Mouse (Mus musculus) granulocyte monocyte progenitor cell, adult 5-6 weeks (primary cell): ENCODE results near the gene Atp8b4. TPM values are rescaled to one million over a fixed set of nuclear protein-coding genes. Genes with fewer than 3 reads are reported as not detected.

Experiments
- ATAC-seq: replicated peaks from 2 replicates; pipeline ENCODE4 v1.8.0; 2016; ENCODE audit warnings: mild to moderate bottlenecking, moderate TSS enrichment, inconsistent platforms; ENCODE audit not compliant: poor library complexity, severe bottlenecking
- total RNA-seq, 2 experiments: library from RNA; stranded (forward) in 1 of 2; stranded (reverse) in 1 of 2; fragments of 200-712, 200-1000 nt in 1 of 2; fragments of >200 nt in 1 of 2; fragmentation: Nextera tagmentation in 1 of 2; gene quantifications; 2 replicates each; pipeline ENCODE4 v1.2.3; 2014 to 2017

The Atp8b4 gene
- total RNA-seq, 2 experiments from 2014 or later: 230 to 411 TPM

DNA sequence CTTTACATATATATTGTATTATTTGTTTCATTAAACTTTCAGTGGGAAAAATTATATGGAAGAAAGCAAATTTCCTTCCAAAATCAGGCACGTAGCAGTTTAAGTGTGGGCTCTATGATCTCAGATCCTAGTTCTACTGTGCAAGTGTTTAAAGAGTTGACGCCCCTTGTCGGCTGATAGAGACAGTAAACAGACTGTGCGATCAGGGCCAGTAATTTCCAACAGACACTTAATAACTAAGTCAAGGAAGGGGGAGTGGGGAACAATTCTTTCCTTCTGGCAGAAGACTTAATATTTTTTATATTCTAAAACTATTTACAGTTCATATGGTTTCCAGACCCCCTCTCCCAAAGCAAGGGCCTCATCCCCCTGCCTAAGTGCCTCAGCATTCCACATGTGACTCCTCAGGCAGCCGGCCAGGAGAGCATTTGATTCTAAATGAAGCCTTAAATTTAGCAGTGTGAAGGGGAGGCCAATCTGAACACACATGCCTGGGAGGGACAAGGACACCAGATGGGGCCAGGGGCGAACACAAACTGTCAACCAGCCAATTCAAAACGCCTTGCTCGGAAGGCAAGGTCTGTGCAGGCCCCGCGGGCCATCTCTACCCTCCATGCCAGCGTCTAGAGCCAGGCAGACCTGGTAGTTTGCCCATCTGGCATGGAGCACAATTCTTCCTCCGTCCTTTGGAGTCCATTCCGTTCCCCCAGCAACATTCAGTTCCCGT is 50.1 kb downstream of the Atp8b4 start:
- peak; percentile 73 for ATAC-seq

DNA sequence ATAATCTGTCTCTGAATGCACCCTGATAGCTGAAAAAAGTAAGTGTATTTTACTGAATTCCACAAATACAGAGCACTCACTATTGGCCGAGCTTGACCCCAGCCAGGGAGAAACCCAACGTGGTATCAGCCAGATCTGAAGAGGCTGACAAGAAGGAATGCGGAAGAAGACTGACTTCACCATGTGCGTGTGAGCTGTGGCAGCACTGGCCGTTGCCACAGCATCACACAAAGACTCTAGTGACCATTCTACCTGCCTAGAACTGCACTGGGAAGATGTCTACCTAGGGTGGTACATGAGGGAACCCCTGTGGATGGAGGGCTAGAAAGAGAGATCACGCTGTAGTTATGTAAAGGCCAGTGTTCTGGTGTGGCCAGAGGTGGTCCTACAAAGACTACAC is 55.4 kb downstream of the Atp8b4 start:
- no peak for ATAC-seq

DNA sequence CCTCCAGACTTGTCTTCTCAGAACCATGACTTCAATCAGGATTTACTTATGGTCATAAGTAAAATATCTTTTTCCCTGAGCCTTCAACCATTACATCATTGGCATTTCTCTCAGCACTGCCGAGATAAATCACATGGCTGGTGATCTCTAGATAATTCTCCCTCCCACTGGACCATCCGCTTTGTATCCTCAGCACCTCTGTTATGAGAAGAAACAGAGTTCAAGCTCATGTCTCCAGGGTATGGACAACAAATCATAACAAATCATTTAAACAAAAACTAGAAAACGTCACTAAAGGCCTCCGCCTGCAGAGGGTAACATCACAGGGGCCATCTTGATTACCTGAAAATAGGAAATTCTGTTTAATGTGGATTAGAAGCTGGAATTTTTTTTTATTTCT is 58.9 kb downstream of the Atp8b4 start:
- no peak for ATAC-seq

DNA sequence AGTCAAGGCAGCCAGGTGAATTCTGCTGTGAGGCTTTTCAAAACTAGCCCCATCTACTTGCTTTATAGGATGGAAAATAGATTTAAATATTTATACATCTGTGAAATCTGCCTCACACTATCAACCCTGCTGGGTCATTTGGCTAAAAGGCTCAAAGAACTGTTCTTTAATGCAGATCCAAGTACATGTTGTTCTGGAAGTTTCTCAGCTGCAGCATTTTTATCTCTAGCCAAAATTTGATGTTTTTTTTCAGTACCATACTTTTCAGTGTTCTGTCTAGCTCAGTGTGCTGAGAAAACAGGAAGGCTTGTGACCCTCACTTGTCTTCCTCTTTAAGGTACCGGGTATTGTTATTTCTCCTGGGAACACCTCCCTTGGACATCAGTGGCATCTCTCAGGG is 65.8 kb downstream of the Atp8b4 start:
- ATAC-seq: no peak

DNA sequence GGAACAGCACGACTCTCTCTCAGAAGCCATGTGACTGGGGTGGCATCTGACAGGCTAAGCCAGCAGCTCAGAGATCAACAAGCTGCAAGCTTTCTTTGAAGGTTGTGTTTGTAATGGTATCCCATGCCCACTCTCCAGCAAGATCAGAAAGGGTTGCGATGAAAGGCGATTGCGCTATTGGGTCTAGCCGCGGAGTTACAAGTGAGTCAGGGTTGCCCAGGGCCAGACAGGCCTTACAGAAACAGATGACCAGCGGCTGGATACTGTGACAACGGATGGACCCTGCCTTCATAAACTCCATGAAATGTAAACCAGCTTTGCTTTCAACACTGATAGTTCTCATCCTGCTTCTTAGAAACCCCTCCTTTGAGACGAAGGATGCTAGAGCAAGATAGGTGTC is 66.2 kb downstream of the Atp8b4 start:
- ATAC-seq: no peak

DNA sequence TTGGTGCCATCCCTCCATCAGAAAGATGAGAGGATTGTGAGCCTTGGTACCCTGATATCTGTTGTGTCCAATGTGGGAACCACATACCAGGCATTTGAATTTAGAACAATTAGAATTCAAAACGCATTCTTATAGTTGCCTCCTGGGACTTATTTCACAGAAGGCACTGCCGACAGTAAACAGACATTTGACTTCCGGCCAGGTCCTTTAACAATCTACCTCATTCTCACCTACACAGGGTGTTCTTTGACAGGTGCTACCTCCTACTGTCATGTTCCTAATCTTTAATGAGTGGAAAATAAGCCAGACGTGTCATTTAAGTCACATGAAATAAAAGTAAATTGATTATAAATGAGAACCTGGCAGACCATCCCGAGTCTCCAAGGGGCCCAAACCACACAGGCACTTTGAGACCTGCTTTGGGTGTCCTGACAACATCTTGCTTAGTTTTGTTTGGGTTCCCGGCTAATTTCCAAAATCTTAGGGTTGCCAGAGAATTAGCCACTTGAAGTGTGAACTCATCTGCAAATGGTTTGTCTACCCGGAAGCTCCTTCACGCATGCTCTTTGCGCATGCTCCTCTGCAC is 67.9 kb downstream of the Atp8b4 start:
- no peak for ATAC-seq

DNA sequence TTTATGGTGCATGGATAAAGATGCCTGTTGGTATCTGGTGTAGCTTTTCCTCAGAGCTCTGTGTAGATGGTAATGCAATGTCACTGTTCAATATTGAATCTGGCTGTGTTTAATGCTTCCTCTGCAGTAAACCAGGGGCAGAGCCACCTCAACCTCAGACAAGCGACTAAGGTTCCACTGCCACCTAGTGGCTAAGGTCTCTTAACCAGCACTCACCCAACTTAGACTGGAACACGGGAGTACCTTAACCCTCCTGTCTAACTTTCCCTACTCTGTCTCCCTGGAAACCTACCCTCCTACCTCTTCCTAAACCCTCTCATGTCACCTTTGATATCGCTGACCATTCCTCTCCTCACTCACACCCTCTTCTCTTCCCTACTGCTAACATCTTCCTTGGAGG is 71.2 kb downstream of the Atp8b4 start:
- ATAC-seq: peak; percentile 50

DNA sequence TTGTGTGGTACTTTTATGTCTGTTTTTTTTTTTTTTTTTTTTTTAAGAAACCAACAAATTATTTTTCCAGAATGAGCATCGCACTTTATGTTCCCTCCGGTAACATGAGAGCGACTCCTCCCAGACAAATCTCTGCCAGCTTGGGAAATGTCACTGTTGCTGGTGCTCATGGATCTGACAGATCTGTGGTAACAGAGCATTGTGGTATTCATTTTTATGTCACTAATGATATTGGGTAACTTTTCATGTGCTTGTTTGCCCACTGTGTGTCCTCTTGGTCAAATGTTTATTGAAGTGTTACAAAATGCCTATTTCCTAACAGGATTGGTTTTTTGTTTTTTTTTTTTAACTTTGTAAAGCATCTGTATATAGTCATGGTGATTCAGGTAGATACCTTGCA is 75.3 kb downstream of the Atp8b4 start:
- ATAC-seq: peak; percentile 52

DNA sequence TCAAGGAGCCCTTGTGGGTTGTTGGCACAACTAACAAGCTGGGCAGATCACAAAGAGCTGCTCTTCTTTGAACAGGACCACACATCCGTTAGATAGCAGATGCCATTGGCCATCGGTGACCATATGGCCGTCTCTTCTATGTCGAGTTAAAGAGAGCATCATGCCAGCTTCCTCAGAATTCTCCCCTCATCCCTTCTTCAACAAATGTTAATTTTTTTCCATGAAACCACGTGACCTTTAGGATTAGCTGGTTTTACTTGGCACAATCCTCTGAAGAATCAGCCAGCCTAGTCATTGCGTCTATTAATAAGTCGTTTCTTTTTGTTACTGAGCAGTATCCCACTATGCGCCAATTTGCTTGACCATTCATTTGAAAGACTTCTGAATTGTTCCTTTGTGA is 75.8 kb downstream of the Atp8b4 start:
- ATAC-seq: no peak

DNA sequence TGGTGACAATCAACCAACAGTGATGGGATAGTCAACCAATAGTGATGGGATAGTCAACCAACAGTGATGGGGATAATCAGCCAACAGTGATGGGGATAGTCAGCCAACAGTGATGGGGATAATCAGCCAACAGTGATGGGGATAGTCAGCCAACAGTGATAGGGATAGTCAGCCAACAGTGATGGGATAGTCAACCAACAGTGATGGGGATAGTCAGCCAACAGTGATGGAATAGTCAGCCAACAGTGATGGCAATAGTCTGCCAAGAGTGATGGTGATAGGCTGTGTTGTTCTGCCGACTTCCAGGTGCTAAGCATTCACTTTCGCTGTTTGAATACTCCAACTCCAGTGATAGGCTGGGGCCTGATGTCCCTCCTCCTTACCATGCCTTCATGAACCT is 79.6 kb downstream of the Atp8b4 start:
- ATAC-seq: no peak

DNA sequence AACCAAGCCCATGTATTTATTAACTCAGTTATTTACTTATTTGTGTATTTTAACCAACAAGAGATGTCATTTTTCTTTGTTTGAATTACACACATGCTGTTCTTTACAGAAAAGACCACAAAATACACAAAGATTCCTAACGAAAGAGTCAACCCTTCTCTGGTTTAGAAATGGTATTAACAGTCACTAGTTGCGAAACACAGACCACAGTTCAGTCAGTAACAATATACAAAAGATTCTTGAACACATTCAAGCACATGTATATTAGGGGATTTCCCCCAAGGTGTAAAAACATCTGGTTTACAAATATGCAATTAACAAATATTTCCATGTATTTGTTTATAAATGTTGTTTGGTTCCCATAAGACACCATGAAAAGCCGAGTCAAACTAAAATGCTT is 81.6 kb downstream of the Atp8b4 start:
- ATAC-seq: no peak; the same call in 1 of the 2 replicates

DNA sequence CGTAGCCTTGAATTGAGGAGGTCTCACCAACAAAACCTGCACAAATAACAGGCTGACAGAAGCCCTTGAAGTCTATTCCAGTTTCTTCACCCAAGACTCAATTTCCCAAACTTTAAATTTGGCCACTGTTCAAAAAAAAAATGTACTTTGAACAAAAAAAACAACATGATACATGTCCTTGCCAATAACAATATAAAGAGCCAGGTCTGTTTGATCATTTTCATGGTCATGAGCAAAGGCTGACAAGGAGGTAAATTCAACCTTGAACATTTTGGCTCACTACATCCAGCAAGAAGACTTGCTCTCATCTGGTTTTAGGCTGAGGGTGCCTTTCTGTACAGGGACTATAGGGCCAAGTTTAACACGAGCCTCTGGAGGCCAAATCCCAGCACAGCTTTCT is 83.7 kb downstream of the Atp8b4 start:
- no peak for ATAC-seq

DNA sequence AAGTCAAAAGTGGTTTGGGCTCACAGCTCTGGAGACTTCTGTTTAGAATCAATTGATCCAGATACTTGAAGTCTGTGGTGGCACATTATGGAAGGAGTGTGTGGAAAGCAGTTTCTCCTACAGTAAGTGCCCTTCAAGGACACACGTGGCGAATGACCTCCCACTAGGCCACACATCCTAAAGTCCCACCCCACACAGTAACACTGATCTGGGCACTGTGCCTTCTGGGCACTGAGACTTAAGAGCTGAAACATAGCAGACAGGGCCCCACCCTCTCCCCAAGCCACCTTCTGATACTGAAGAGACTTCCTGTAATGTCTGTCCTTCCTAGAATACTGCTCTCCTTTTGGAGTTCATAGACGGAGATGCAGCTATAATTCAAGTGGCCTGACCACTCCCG is 84.5 kb downstream of the Atp8b4 start:
- ATAC-seq: peak; percentile 8; the same call in 1 of the 2 replicates

DNA sequence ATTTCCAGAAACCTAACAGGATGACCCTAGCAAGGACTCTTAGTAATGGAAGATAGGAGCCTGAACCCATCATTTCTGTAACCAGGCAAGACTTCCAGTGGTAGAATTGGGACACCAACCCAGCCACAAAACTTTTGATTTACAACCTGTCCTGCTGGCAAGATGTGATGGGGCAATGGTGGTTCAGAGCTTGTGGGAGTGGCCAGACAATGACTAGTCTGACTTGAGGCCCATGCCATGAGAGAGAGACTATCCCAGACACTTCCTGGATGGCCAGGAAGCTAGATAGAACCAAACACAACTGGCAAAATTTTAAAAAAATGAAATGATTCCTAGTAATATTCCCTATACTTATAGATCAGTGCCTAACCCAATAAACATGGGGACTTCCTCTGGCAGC is 87.7 kb downstream of the Atp8b4 start:
- ATAC-seq: peak; percentile 69

DNA sequence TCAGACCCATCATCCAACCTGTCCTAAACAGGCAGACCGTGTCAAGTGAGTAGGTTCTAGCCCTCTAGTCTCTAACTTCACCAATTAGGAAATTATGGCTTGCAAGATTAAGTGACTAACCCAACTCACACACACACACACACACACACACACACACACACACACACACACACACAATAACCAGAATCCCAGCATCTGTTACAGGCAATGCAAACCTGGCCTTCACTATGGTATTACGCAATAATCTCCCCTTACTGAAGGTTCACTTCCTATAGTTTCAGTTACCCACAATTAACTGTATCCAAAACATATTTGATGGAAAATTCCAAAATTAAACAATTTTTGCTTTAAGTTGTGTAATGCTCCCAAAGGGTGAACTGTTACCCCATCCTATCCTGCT is 101.0 kb downstream of the Atp8b4 start:
- ATAC-seq: peak; percentile 70

DNA sequence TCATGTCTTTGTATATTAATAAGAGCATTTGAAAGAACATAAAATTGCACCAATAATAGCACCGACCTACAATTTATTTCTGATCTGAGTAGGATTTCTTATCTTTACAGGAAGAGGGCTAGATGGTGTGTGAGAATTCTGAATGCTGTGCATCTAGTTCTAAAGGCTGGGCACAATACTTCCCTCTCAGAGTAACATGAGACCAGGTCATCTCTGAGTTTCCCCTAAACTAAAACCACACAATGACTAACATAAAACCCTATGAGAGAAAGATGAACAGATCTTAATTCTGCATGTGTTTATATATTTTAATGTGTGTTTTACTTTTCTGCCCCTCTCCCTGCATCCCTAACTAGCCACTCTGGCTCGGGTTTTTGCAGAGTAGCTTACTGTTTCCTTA is 101.5 kb downstream of the Atp8b4 start:
- ATAC-seq: no peak

DNA sequence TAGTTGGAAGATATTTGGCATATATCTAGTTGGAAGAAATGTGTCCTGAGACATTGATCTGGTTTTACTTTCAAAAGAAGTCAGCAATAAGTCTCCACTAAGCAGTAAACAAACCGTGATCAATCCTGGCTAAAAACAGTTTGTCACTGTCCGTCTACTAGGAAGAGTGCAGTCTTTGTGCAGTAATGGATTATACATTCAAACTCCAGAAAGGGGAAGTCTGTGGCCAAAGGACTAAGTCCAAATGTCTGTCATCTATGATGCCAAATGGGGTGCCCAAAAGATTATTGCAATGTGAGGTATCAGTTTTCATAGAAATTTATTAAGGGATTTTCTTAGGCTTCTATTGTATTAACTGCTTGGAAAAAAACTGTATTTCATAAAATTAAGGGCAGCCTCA is 102.3 kb downstream of the Atp8b4 start:
- peak; percentile 34 for ATAC-seq

DNA sequence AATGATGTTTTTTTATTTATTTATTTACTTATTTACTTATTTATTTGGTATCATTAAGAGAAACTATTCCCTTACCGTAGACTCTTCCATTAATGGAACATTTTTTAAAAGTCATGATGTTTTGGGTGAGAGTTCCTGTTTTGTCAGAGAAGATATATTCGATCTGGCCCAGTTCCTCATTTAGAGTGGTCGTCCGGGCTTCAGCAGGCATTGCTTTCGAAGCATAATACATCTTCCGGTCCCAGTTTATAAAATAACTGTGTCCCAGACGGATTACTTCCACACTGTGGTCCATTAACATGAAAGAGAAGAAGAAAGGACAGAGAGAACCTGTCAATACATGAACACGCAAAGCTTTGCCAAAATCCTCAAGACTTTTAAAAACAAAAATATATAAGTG is 103.0 kb downstream of the Atp8b4 start:
- ATAC-seq: peak; percentile 65

DNA sequence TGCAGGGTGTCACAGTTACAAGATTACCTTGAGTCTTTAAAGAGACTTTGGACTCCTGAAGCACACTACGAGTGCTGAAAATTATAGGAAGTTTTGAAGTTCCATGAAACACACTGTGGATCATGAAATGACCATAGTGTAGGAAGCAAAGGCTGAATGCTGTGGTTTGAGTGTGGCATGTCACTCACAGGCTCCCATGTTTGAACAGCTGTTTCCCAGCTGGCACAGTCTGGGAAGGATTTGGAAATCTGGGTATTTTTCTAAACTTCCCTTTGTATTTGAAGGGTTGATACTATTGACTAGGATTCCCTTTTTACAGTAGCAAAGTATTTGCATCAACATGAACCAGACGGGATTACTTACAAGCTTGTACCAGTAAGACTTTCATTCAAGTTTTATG is 105.5 kb downstream of the Atp8b4 start:
- ATAC-seq: no peak

DNA sequence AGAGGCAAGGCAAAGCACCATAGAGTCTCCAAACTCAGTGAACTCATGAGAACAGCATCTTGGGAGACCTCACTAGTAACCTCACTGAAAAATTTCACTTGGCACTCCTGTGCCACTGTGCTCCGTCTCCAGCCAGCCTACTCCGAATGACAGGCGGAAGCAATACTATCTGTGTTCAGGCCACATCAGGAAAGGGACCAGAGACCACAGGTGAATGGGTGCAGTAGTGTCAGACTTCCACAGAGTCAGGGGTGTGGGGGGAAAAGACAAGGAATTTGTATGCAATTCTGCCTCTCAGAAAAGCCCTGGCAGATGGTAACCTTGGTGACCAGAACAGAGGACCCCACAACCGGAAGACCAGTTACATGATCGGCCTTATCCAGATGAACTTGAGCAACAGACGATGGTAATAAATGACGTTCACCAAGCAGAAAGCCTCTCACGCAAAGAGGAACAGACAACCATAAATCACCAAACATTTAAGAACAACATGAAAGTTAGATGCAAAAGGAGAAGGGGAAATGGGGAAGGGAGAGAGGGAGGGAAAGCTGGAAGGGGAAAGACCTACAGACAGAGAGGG is 112.9 kb downstream of the Atp8b4 start:
- peak; percentile 76 for ATAC-seq

DNA sequence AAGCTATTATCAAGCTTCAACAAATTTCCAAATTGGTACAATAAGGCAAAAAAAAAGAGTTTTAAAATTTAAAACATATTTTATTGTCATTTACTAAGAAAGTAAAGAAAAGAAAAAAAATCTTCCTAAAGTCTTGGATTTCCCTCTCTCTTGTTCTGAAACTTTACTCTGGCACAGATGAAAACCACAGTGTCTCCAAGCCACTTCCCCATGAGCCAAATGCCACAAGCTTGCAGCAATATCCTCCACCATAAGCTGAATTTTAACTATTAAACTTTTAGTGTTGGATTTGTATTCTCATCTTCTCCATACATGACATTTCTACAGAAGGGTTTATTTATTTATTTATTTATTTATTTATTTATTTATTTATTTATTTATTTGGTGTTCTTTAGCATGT is 114.4 kb downstream of the Atp8b4 start:
- ATAC-seq: peak; percentile 52

DNA sequence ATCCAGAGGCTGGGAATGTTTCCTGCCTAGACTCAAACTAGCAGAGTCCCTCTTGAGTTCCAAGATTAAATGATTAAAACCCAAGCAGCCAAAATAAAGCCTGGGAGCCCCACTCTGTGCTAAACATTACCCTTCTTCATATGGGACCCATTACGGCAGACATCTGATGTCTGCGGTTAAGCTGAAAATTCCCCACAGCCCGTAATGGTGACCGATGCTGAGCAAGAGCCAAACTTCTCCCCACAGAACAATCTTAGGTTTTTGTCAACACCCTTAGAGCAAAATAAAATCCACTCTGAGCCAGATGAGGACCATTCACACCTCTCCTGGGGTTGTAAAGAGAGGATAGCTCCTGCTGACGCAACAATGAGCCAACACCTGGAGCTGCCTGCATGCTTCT is 120.2 kb downstream of the Atp8b4 start:
- ATAC-seq: no peak
